ENCODE assay signal across 9 mouse cellular contexts in the genomic region with DNA sequence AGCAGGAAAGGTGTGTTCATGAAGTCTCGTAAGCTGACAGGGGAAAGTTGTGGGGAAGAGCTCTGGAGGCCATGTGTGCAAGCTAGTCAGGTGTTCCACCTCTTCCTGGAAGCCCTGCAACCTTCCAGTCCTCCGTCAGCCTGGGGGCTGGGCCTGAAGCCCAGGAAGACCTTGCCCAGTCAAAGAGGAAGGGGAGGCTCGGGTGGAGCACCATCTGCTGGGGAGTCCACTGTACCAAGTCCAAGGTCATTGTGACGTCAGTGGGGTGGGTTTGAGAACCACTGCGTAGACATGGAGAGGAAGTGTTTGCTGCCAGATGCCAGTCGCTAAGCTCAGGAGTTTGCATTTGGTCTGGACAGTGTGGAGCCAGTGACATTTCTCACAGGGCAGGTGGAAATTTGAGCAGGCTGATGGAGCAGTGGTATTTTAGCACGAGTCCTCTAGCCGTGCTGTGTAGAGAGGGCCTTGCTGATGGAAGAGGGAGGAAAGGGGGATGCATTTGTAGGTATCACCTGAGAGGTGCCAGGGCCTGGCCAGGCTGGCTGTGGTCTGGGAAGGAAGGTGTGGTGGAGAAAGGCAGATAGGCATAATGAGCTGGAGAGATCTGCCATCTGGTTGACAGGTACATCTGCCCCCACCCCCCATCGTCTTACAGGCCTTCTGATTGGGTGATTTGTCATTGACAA. TPM values are rescaled to one million over a fixed set of nuclear protein-coding genes. Genes with fewer than 3 reads are reported as not detected.
DNase-seq lines count a peak whose midpoint lies in the region; ATAC-seq and TF ChIP-seq lines count a peak whose summit lies in the region.
"Had no signal": no experiment of that assay in that cellular context is flagged by ENCODE, and none has a peak within 500 bp of the region (broad histone marks: within the 10 kb centered on the region; RNA-seq: fewer than 3 reads in every experiment).

No protein-coding gene starts in this region.

- no peak overlapping the region for H3K4me3 ChIP-seq in kidney, postnatal 0 days (replicated peaks; ENCODE audit: low read depth, low read length)
- H3K4me3 ChIP-seq in forebrain, embryonic 13.5 days = no peak overlapping the region
- H3K4me3 ChIP-seq: embryonic facial prominence, embryonic 13.5 days had no signal

- DNase-seq in 416B (ENCODE audit: low read depth) = peak; percentile 87
- DNase-seq in heart, adult 8-10 months (ENCODE audit: low spot score) = peak; percentile 80
- DNase-seq in kidney, postnatal 0 days (ENCODE audit: low spot score) = peak; percentile 59
- no peak for DNase-seq in urinary bladder, postnatal 25 days (ENCODE audit: low spot score)
- DNase-seq in layer of hippocampus, adult 9-10 months (ENCODE audit: low spot score) = no peak

- peak; percentile 22 for ATAC-seq in CD4-positive, CD25-positive, alpha-beta regulatory T cell, adult 4 months
- no peak for ATAC-seq in kidney, postnatal 0 days (replicated peaks; ENCODE audit: low FRiP score, low read depth)
- peak; percentile 60 for ATAC-seq in megakaryocyte, adult 5-6 weeks (ENCODE audit: poor library complexity, severe bottlenecking)
- ATAC-seq in forebrain, embryonic 13.5 days = no peak

- peak; percentile 29; the same call in 1 of the 2 replicates for TF ChIP-seq CTCF in kidney, postnatal 0 days (IDR thresholded peaks at IDR 0.05; ENCODE audit: low read depth)

- 43% methylated on average over 9 of the region's 9 CpGs for WGBS in kidney, postnatal 0 days
- WGBS in forebrain, embryonic 13.5 days = 81% methylated on average over 9 of the region's 9 CpGs

- H3K4me1 ChIP-seq in kidney, postnatal 0 days (replicated peaks; ENCODE audit: insufficient read depth, low read length) = peaks cover 39% of the 10 kb centered on the region
- peaks cover 32% of the 10 kb centered on the region for H3K4me1 ChIP-seq in forebrain, embryonic 13.5 days

- no peak overlapping the region for H3K4me2 ChIP-seq in kidney, postnatal 0 days (ENCODE audit: low read length)
- no peak overlapping the region for H3K4me2 ChIP-seq in forebrain, embryonic 13.5 days
- H3K4me2 ChIP-seq: embryonic facial prominence, embryonic 13.5 days had no signal

- no peaks in the 10 kb centered on the region for H3K9me3 ChIP-seq in kidney, postnatal 0 days (replicated peaks; ENCODE audit: low read length)
- H3K9me3 ChIP-seq in forebrain, embryonic 13.5 days (replicated peaks) = no peaks in the 10 kb centered on the region
- H3K9me3 ChIP-seq: embryonic facial prominence, embryonic 13.5 days had no signal

- no peak overlapping the region for H3K9ac ChIP-seq in kidney, postnatal 0 days (ENCODE audit: low read depth, low read length)
- H3K9ac ChIP-seq in forebrain, embryonic 13.5 days = no peak overlapping the region
- H3K9ac ChIP-seq: embryonic facial prominence, embryonic 13.5 days had no signal

- H3K27ac ChIP-seq in kidney, postnatal 0 days = no peak overlapping the region
- no peak overlapping the region for H3K27ac ChIP-seq in forebrain, embryonic 13.5 days

- H3K36me3 ChIP-seq in kidney, postnatal 0 days (ENCODE audit: insufficient read depth, low read length) = 0 out of 2 replicates have a peak, but pooled peaks cover 7% of the 10 kb centered on the region
- H3K36me3 ChIP-seq in forebrain, embryonic 13.5 days (ENCODE audit: poor library complexity, severe bottlenecking) = peaks cover 13% of the 10 kb centered on the region

- no peaks in the 10 kb centered on the region for H3K27me3 ChIP-seq in kidney, postnatal 0 days (ENCODE audit: insufficient read depth, low read length)
- H3K27me3 ChIP-seq in forebrain, embryonic 13.5 days = no peaks in the 10 kb centered on the region
- H3K27me3 ChIP-seq: embryonic facial prominence, embryonic 13.5 days had no signal

RNA-seq across cellular contexts. Expression of a gene that starts 5.4 kb away (rescaled TPM):
- polyA plus RNA-seq in CD4-positive, CD25-positive, alpha-beta regulatory T cell, adult 4 months (2017; shearing (Covaris generic)) = 100 to 1,000 TPM; 479 to 616 TPM
- total RNA-seq in heart, adult 8-10 months (2022) = 100 to 1,000 TPM; 354 to 406 (median 379) TPM
- 304 and 348 TPM in 2 replicates for polyA plus RNA-seq in kidney, postnatal 0 days (2015; fragmentation: Nextera tagmentation; extraction: Ambion mirVana)
- 683 and 689 TPM in 2 replicates for total RNA-seq in megakaryocyte, adult 5-6 weeks (2015)
- 251 and 275 TPM in 2 replicates for total RNA-seq in megakaryocyte, adult 5-6 weeks (2017)
- 309 TPM in 2 replicates for polyA plus RNA-seq in forebrain, embryonic 13.5 days (2015; fragmentation: Nextera tagmentation; extraction: Ambion mirVana)

Comparison
In these comparisons a context has a peak if more than half of its experiments do, and no peak if none do; other contexts are left out.
1. DNase-seq: peak in 416B (single experiment), heart, adult 8-10 months (single experiment) and kidney, postnatal 0 days (single experiment); none in urinary bladder, postnatal 25 days (single experiment) and layer of hippocampus, adult 9-10 months (single experiment).
2. ATAC-seq: peak in CD4-positive, CD25-positive, alpha-beta regulatory T cell, adult 4 months (single experiment) and megakaryocyte, adult 5-6 weeks (single experiment); none in kidney, postnatal 0 days (single experiment) and forebrain, embryonic 13.5 days (single experiment).